Mouse (Mus musculus): Measurements from ENCODE around the gene Cir1. TPM values are rescaled to one million over a fixed set of nuclear protein-coding genes. Genes with fewer than 3 reads are reported as not detected.

Cir1 gene
- total RNA-seq, 2 experiments from 2014 or later, result 15.7 to 21.3 TPM

- DNase-seq, result no peak
Measured at GRCm38 (mm10) chr2:73272351-73273248, 39.9 kb downstream of the Cir1 start.

GRCm38 (mm10) chr2:73271459-73272161 is 40.9 kb downstream of the Cir1 start, which contains the start of gene Sp9:
Sp9 (plus strand) TSS chr2:73271925.
- DNase-seq, result peak; percentile 40 to 52

GRCm38 (mm10) chr2:73270593-73271458 is 41.7 kb downstream of the Cir1 start:
- DNase-seq, result no peak

GRCm38 (mm10) chr2:73270071-73270592 is 42.4 kb downstream of the Cir1 start:
- DNase-seq, result no peak

GRCm38 (mm10) chr2:73269666-73270065 is 42.8 kb downstream of the Cir1 start:
- DNase-seq, result no peak

DNA sequence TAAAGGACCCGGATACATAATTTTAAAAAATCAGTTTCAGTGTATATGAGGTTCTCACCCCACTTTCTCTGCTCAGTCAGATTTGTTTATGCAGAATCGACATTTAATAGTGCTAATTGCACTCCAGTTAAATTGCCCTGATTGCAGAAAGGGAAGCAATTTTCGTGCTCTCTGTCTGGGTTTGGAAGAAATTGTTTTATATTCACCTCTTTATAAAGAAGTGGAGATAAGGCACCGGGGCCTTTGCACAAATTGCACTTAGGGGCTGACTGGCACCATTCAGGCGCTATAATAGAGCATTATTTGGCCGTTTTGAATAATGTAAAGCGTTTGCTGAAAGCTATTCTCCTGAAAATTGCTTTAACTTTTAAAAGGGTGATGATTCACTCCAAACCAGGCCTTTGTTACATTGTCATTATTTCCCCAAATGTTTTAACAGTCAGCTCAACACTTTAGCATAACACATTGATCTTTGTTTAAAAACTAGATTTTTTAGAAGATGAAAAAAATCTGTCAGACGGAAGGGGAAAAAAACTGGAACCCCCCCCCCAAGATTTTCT is 43.6 kb downstream of the Cir1 start:
- DNase-seq, result no peak

DNA sequence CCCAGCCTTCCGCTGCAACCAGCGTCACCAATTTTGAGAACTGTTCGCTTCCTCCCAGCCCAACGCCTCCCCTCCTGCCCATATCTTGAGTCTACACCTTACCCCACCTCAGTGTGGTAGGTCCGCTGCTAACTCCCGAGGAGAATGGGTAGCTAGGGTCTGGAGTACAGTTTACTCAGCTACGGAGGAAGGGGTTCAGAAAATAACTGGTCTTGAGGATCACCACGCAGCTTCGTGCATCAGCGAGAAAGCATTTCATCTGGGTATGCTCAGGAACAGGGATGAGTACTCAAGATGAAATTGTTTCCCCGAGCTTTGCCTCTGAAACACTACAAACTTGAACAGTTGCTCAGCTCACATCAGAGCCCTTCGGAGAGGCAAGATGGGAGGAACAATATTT is 44.2 kb downstream of the Cir1 start:
- no peak for DNase-seq

DNA sequence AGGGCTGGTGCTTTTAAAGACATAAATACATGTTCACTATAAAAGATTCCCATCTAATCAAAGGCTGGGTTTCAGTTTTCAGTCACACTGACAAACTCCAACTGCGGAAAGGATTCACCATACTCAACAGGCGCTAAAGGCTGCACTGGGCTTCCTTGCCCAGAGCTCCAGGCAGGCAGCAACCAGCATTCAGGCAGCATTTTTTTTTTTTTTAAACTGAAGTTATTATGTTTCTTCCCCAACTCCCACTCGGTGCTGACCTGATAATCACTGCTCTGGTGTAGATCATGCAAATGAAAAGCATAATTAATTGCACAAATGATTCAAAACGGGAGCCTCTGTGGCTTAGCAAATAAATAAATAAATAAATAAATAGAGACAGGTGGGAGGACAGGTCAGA is 44.7 kb downstream of the Cir1 start:
- no peak for DNase-seq

DNA sequence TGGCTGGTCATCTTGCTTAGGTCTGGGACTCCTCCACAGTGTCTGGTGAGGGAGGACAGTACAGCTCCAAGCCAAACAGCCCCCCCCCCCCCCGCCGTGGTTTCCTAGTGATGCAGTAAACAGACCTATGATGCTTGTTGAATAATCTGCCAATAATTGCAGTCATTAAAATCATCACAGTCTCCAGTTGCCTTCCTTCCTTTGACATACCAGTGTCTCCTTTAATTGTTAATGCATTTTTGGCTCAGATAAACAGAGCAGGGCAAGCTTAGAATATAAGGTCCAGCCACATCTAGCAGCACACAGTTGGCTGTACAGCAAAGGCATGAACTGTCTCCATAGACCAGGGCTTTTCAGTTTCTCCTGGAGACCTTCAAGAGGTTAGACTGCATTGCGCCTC is 45.3 kb downstream of the Cir1 start:
- no peak for DNase-seq

GRCm38 (mm10) chr2:73266623-73267022 is 45.9 kb downstream of the Cir1 start:
- no peak for DNase-seq

- no peak for DNase-seq
Measured at GRCm38 (mm10) chr2:73266011-73266410, 46.5 kb downstream of the Cir1 start.

DNA sequence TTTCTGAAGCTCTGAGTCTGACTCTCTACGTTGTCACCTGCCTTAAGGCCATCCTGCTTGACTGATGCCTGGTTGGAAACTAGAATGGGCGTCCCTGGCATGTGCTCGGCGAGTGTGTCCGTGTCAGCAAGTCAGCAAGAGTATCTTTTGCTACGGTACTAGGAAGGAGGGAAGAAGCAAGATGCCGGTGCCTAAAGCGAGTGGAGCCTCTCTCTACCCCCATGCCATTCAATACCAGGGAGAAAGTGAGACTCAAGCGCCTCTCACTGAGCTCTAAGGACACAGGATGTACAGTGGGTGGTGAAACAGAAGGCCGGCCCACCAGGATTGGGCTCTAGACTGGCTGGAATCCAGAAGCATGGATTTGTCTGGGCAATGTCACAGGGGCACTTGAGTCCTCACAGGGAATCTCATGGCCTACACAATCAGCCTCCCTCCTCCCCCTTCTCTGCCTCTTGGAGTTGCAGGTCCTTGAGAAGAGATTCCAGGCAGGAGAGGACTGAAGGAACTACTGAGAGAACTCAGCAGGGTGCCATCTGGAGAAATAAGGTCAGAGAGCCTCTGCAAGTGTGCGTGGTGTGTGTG is 47.8 kb downstream of the Cir1 start:
- DNase-seq, result no peak

DNA sequence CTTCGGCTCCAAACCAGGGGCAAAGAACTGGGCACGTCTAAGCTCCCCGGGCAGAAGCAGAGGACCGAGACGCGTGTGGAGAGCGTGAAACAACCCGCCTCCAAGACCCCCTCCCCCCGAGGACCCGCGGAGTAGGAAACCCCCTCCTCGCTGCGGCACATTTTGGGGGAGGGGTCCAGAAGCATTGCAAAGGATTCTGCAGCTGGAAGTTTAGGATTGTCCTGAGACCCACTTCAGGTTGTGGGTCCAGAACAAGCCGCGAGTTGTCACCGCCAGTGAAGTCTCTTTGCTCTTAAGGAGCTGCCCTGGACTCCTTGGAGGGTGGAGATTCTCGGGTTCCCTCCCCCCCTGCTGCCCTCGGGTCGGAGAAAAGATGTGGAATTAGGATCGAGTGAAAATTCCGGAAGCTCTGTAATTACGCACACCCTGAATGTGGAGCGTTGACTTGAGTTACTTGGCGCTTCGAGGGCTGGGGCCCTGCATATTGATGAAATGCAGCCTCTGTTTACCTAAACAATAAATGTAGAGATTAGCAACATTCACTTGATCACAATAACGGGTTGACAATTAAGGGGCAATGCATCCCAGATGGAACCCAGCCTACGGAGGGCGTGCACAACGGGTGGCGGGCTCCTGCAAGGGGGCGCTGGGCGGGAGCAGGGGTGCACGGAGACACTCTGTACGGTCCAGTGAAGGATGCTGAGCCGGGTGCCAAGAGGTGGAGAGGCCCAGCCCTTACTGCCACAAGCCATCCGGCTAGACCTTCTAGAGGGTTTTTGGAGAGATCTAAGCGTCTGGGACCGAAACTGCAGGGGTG is 48.5 kb downstream of the Cir1 start:
- DNase-seq, result no peak

GRCm38 (mm10) chr2:73263172-73263765 is 49.2 kb downstream of the Cir1 start:
- no peak for DNase-seq

DNA sequence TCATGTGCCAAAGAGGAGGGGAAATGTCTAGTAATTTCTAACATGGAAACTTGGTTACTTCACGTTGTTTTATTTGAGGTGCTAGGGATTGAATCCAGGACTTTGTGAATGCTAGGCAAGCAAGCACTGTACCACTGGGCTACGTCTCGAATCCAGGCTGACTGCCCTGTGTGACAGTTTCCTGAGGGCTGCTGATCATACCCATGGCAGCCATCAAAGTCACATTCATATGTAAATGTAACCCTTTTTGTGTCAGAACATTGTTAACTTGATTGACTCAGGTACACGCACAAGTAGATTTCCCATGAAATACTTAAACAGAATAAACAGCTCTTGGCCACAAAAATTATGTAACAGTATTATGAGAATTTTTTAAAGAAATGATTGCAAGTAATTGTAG is 63.8 kb downstream of the Cir1 start:
- DNase-seq, result no peak

DNA sequence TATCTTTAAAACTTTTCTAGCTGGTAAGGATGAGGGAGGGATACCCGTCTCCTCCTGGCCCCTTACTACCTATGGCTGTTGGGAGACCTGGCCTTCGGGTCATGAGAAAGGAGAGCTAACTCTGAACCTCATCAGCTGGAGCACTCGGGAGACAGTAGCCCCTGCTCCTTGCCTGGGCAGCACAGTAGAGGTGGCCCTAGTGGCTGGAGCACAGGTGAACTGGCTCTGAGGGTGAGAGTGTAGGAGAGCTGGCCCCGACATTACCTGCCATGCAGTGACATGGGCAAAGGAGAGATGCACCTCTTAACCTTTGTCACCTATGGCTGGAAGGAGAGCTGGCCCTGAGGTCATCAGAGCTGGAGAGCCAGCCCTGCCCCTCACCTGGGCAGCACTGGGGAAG is 71.2 kb downstream of the Cir1 start:
- no peak for DNase-seq
